Mouse (Mus musculus): ENCODE measurements at regions not wholly inside any gene's neighbourhood (a gene's known extent, or its start where the extent isn't known, plus 50 kb on each side); places are given as distances from the start of the nearest gene placed in this dataset.

- no peaks in the 10 kb centered on the region for H3K36me3 ChIP-seq
- no peak overlapping the region for H3K27ac ChIP-seq
- H3K4me2 ChIP-seq = no peak overlapping the region
- no peak overlapping the region for H3K9ac ChIP-seq (replicated peaks)
- WGBS = 12% methylated on average over 5 of the region's 5 CpGs
- peaks cover 35% of the 10 kb centered on the region for H3K4me1 ChIP-seq (replicated peaks)
- no peak overlapping the region for H3K4me3 ChIP-seq (replicated peaks)
- no peak for ATAC-seq (ENCODE audit: insufficient number of reproducible peaks, insufficient read depth, low FRiP score, low TSS enrichment, low read depth)
- peaks cover 66% of the 10 kb centered on the region for H3K27me3 ChIP-seq
- no peaks in the 10 kb centered on the region for H3K9me3 ChIP-seq
These were observed 220.3 kb upstream of the Mgmt start for GRCm38 (mm10) chr7:136674159-136674558.

GRCm38 (mm10) chr7:136675041-136675440 is 219.4 kb upstream of the Mgmt start:
- 31% methylated on average over 5 of the region's 5 CpGs for WGBS
- ATAC-seq (ENCODE audit: insufficient number of reproducible peaks, insufficient read depth, low FRiP score, low TSS enrichment, low read depth) = no peak
- H3K4me2 ChIP-seq = no peak overlapping the region
- no peaks in the 10 kb centered on the region for H3K36me3 ChIP-seq
- no peaks in the 10 kb centered on the region for H3K9me3 ChIP-seq
- H3K27me3 ChIP-seq = peaks cover 58% of the 10 kb centered on the region
- H3K4me3 ChIP-seq (replicated peaks) = no peak overlapping the region
- H3K9ac ChIP-seq (replicated peaks) = no peak overlapping the region
- H3K27ac ChIP-seq = no peak overlapping the region
- peaks cover 39% of the 10 kb centered on the region for H3K4me1 ChIP-seq (replicated peaks)

- Histone ChIP-seq H3K27me3 (peaks cover 48% of the 10 kb centered on the region), H3K9me3 (no peaks in the 10 kb centered on the region), H3K4me2 (no peak overlapping the region; the same call in 1 of the 2 replicates), H3K4me3 (replicated peaks) (no peak overlapping the region), H3K36me3 (no peaks in the 10 kb centered on the region), H3K4me1 (replicated peaks) (peaks cover 39% of the 10 kb centered on the region), H3K9ac (replicated peaks) (no peak overlapping the region), H3K27ac (no peak overlapping the region)
- WGBS = 22% methylated on average over 6 of the region's 6 CpGs
- ATAC-seq (ENCODE audit: insufficient number of reproducible peaks, insufficient read depth, low FRiP score, low TSS enrichment, low read depth) = no peak
These were observed 218.3 kb upstream of the Mgmt start for GRCm38 (mm10) chr7:136676104-136676503.

- H3K4me1 ChIP-seq (replicated peaks) = peaks cover 39% of the 10 kb centered on the region
- H3K4me2 ChIP-seq = no peak overlapping the region
- no peak overlapping the region for H3K27ac ChIP-seq
- WGBS = 73% methylated on average over 17 of the region's 17 CpGs
- no peak overlapping the region for H3K4me3 ChIP-seq (replicated peaks)
- no peaks in the 10 kb centered on the region for H3K36me3 ChIP-seq
- peaks cover 40% of the 10 kb centered on the region for H3K27me3 ChIP-seq
- no peak overlapping the region for H3K9ac ChIP-seq (replicated peaks)
- ATAC-seq (ENCODE audit: insufficient number of reproducible peaks, insufficient read depth, low FRiP score, low TSS enrichment, low read depth) = no peak
- no peaks in the 10 kb centered on the region for H3K9me3 ChIP-seq
These were observed 217.3 kb upstream of the Mgmt start for GRCm38 (mm10) chr7:136676987-136677545.

GRCm38 (mm10) chr7:136689579-136689978 is 204.8 kb upstream of the Mgmt start:
- Histone ChIP-seq H3K27ac (no peak overlapping the region), H3K36me3 (no peaks in the 10 kb centered on the region), H3K27me3 (peaks cover 20% of the 10 kb centered on the region), H3K4me1 (replicated peaks) (peaks cover 30% of the 10 kb centered on the region), H3K4me2 (peak overlapping the region; percentile 39), H3K9me3 (no peaks in the 10 kb centered on the region), H3K4me3 (replicated peaks) (no peak overlapping the region), H3K9ac (replicated peaks) (no peak overlapping the region)
- 25% methylated on average over 6 of the region's 6 CpGs for WGBS
- no peak for ATAC-seq (ENCODE audit: insufficient number of reproducible peaks, insufficient read depth, low FRiP score, low TSS enrichment, low read depth)

- Histone ChIP-seq H3K27me3 (no peaks in the 10 kb centered on the region), H3K4me2 (no peak overlapping the region), H3K9me3 (no peaks in the 10 kb centered on the region), H3K4me1 (replicated peaks) (peaks cover 17% of the 10 kb centered on the region; the same call in 1 of the 2 replicates), H3K36me3 (no peaks in the 10 kb centered on the region), H3K27ac (no peak overlapping the region), H3K4me3 (replicated peaks) (no peak overlapping the region), H3K9ac (replicated peaks) (no peak overlapping the region)
- ATAC-seq (ENCODE audit: insufficient number of reproducible peaks, insufficient read depth, low FRiP score, low TSS enrichment, low read depth) = no peak
- WGBS = 95% methylated on average over 1 of the region's 1 CpGs
These were observed 188.2 kb upstream of the Mgmt start for GRCm38 (mm10) chr7:136706246-136706645.

GRCm38 (mm10) chr7:136707200-136708003 is 187.0 kb upstream of the Mgmt start:
- peaks cover 18% of the 10 kb centered on the region for H3K4me1 ChIP-seq (replicated peaks)
- no peaks in the 10 kb centered on the region for H3K36me3 ChIP-seq
- no peak overlapping the region for H3K4me2 ChIP-seq
- H3K27ac ChIP-seq = no peak overlapping the region
- H3K4me3 ChIP-seq (replicated peaks) = no peak overlapping the region
- no peak for ATAC-seq (ENCODE audit: insufficient number of reproducible peaks, insufficient read depth, low FRiP score, low TSS enrichment, low read depth)
- 65% methylated on average over 12 of the region's 12 CpGs for whole genome bisulfite sequencing
- H3K27me3 ChIP-seq = no peaks in the 10 kb centered on the region
- H3K9ac ChIP-seq (replicated peaks) = no peak overlapping the region
- no peaks in the 10 kb centered on the region for H3K9me3 ChIP-seq

GRCm38 (mm10) chr7:136708004-136708435 is 186.4 kb upstream of the Mgmt start:
- H3K27me3 ChIP-seq = no peaks in the 10 kb centered on the region
- no peak for ATAC-seq (ENCODE audit: insufficient number of reproducible peaks, insufficient read depth, low FRiP score, low TSS enrichment, low read depth)
- 0 out of 2 replicates have a peak overlapping the region, but pooled peaks have one; percentile 29 for H3K27ac ChIP-seq
- peaks cover 24% of the 10 kb centered on the region for H3K4me1 ChIP-seq (replicated peaks)
- no peak overlapping the region for H3K4me2 ChIP-seq
- H3K9ac ChIP-seq (replicated peaks) = no peak overlapping the region
- WGBS = 56% methylated on average over 5 of the region's 5 CpGs
- H3K36me3 ChIP-seq = no peaks in the 10 kb centered on the region
- H3K4me3 ChIP-seq (replicated peaks) = no peak overlapping the region
- H3K9me3 ChIP-seq = no peaks in the 10 kb centered on the region

- Histone ChIP-seq H3K4me1 (replicated peaks) (peaks cover 26% of the 10 kb centered on the region), H3K36me3 (no peaks in the 10 kb centered on the region), H3K27ac (no peak overlapping the region), H3K27me3 (no peaks in the 10 kb centered on the region), H3K4me3 (replicated peaks) (no peak overlapping the region), H3K9ac (replicated peaks) (no peak overlapping the region), H3K4me2 (no peak overlapping the region), H3K9me3 (no peaks in the 10 kb centered on the region)
- ATAC-seq (ENCODE audit: insufficient number of reproducible peaks, insufficient read depth, low FRiP score, low TSS enrichment, low read depth) = no peak
- 53% methylated on average over 3 of the region's 3 CpGs for WGBS
These were observed 183.8 kb upstream of the Mgmt start for GRCm38 (mm10) chr7:136710653-136711052.

GRCm38 (mm10) chr7:136712962-136713640 is 181.3 kb upstream of the Mgmt start:
- WGBS = 53% methylated on average over 16 of the region's 16 CpGs
- peaks cover 14% of the 10 kb centered on the region for H3K4me1 ChIP-seq (replicated peaks)
- H3K36me3 ChIP-seq = no peaks in the 10 kb centered on the region
- H3K27me3 ChIP-seq = no peaks in the 10 kb centered on the region
- peak overlapping the region; percentile 31 for H3K4me2 ChIP-seq
- no peak for ATAC-seq (ENCODE audit: insufficient number of reproducible peaks, insufficient read depth, low FRiP score, low TSS enrichment, low read depth)
- peak overlapping the region; percentile 66 for H3K27ac ChIP-seq
- H3K9ac ChIP-seq (replicated peaks) = no peak overlapping the region
- H3K4me3 ChIP-seq (replicated peaks) = no peak overlapping the region
- no peaks in the 10 kb centered on the region for H3K9me3 ChIP-seq

- no peak for ATAC-seq (ENCODE audit: insufficient number of reproducible peaks, insufficient read depth, low FRiP score, low TSS enrichment, low read depth)
These were observed 166.6 kb upstream of the Mgmt start for GRCm38 (mm10) chr7:136727628-136728402.

More at GRCm38 (mm10) chr7:136727628-136728402, 166.6 kb upstream of the Mgmt start:
- Histone ChIP-seq H3K27ac (no peak overlapping the region), H3K4me3 (replicated peaks) (no peak overlapping the region), H3K9me3 (no peaks in the 10 kb centered on the region), H3K36me3 (no peaks in the 10 kb centered on the region), H3K27me3 (0 out of 2 replicates have a peak, but pooled peaks cover 4% of the 10 kb centered on the region), H3K4me2 (no peak overlapping the region), H3K9ac (replicated peaks) (no peak overlapping the region), H3K4me1 (replicated peaks) (no peaks in the 10 kb centered on the region)
- 62% methylated on average over 1 of the region's 1 CpGs for WGBS
